Mouse (Mus musculus) adrenal gland, postnatal 25 days (tissue): ENCODE measurements around the gene Rpp14. TPM values are rescaled to one million over a fixed set of nuclear protein-coding genes. Genes with fewer than 3 reads are reported as not detected.

Source experiments
- DNase-seq: peaks from one replicate; pipeline ENCODE4 v3.0.0; 2021; ENCODE audit warnings: mixed read lengths
- total RNA-seq: library from RNA; stranded (reverse); gene quantifications from 2 replicates; pipeline ENCODE4 v1.2.3, GENCODE M21; 2021

Rpp14 gene
- total RNA-seq, 1 experiment from 2014 or later: 36.2 TPM

GRCm38 (mm10) chr14:8059938-8060337, 20.2 kb upstream of the Rpp14 start:
- DNase-seq: no peak

GRCm38 (mm10) chr14:8062076-8062475, 18.1 kb upstream of the Rpp14 start:
- no peak for DNase-seq

- no peak for DNase-seq
These were observed 17.4 kb upstream of the Rpp14 start for GRCm38 (mm10) chr14:8062537-8063301.

GRCm38 (mm10) chr14:8063835-8064785, 16.1 kb upstream of the Rpp14 start:
- no peak for DNase-seq

GRCm38 (mm10) chr14:8080718-8081117, 551 bp downstream of the Rpp14 start:
- DNase-seq: no peak

GRCm38 (mm10) chr14:8082949-8083348, 2.8 kb downstream of the Rpp14 start:
- DNase-seq: no peak

- DNase-seq: no peak
These were observed 8.8 kb downstream of the Rpp14 start for GRCm38 (mm10) chr14:8089016-8089415.

GRCm38 (mm10) chr14:8092573-8092972, 12.4 kb downstream of the Rpp14 start:
- DNase-seq: no peak

- DNase-seq: peak; percentile 47
These were observed 13.3 kb downstream of the Rpp14 start for GRCm38 (mm10) chr14:8093427-8093826.

- DNase-seq: no peak
These were observed 14.9 kb downstream of the Rpp14 start for GRCm38 (mm10) chr14:8094931-8095561.

- DNase-seq: peak; percentile 9
These were observed 15.4 kb downstream of the Rpp14 start for GRCm38 (mm10) chr14:8095562-8095950.

GRCm38 (mm10) chr14:8097978-8098686, 18.0 kb downstream of the Rpp14 start, which contains the start of gene Pxk:
Gene Pxk, plus strand, starts transcription at chr14:8098211.
- DNase-seq: peak; percentile 96

- no peak for DNase-seq
These were observed 18.5 kb downstream of the Rpp14 start for GRCm38 (mm10) chr14:8098687-8098995.

- DNase-seq: peak; percentile 18
These were observed 19.4 kb downstream of the Rpp14 start for GRCm38 (mm10) chr14:8099561-8100021.

GRCm38 (mm10) chr14:8101886-8102285, 21.7 kb downstream of the Rpp14 start:
- DNase-seq: peak; percentile 27

GRCm38 (mm10) chr14:8102676-8103075, 22.5 kb downstream of the Rpp14 start:
- no peak for DNase-seq

- no peak for DNase-seq
These were observed 27.9 kb downstream of the Rpp14 start for GRCm38 (mm10) chr14:8108047-8108446.

- DNase-seq: no peak
These were observed 28.8 kb downstream of the Rpp14 start for GRCm38 (mm10) chr14:8108976-8109375.

- no peak for DNase-seq
These were observed 31.4 kb downstream of the Rpp14 start for GRCm38 (mm10) chr14:8111545-8111944.

- peak; percentile 14 for DNase-seq
These were observed 31.9 kb downstream of the Rpp14 start for GRCm38 (mm10) chr14:8112036-8112435.

- DNase-seq: no peak
These were observed 33.4 kb downstream of the Rpp14 start for GRCm38 (mm10) chr14:8113616-8114015.

- DNase-seq: no peak
These were observed 34.1 kb downstream of the Rpp14 start for GRCm38 (mm10) chr14:8114306-8114705.
